Mouse (Mus musculus): ENCODE results near the gene Tbc1d2b.

Tbc1d2b gene

DNA sequence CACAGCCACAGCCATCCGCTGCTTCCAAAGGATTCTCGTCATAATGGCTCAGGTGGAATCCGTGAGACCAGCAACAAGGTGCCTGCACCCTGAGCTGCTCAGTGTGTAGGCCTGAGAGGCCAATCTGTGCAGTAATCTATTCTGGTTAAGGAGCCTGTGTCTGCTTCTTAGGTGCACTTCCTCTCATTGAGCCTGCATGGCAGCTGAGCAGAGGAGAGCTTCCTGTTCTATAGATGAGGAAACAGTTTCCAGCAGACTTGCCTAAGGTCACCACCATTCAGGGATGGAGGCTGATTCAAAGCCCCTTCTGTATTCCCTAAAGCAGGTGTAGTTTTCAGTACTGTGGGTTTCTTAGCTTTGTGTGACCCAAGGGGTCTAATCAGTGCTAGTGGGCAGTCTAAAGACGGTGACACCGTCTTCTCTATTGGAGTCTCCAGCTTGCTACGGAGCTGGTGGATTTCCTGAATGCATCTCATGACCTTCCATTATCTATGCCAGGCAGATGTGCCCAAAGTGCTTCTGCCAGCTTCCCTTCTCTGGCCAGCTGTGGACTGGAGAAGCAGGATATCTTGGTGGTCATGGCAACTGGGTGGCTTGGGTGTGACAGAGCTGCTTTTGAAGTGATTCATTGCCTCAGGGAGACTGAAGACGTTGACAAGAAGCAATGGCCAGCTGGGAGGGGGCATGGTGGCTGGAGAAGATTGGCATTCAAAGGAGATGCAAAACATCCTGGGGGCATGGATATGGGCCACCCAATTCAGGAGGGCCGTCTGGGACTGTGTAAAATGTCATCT lies 97.9 kb downstream of the Tbc1d2b start:
- DNase-seq (ENCODE audit: low spot score): no peak

- no peak for DNase-seq (ENCODE audit: low spot score)
These were observed 99.2 kb downstream of the Tbc1d2b start for GRCm38 (mm10) chr9:90171421-90171820.

- DNase-seq (ENCODE audit: low spot score): no peak
These were observed 100.6 kb downstream of the Tbc1d2b start for GRCm38 (mm10) chr9:90169965-90170364.

GRCm38 (mm10) chr9:90166615-90167014 lies 104.0 kb downstream of the Tbc1d2b start:
- no peak for DNase-seq (ENCODE audit: low spot score)

- no peak for DNase-seq (ENCODE audit: low spot score)
These were observed 105.0 kb downstream of the Tbc1d2b start for GRCm38 (mm10) chr9:90165590-90165989.

- DNase-seq (ENCODE audit: low spot score): no peak
These were observed 105.7 kb downstream of the Tbc1d2b start for GRCm38 (mm10) chr9:90164670-90165453.

GRCm38 (mm10) chr9:90163749-90164095 lies 106.9 kb downstream of the Tbc1d2b start:
- no peak for DNase-seq (ENCODE audit: low spot score)

- peak; percentile 7 for DNase-seq (ENCODE audit: low spot score)
These were observed 107.5 kb downstream of the Tbc1d2b start, which contains the start of gene Adamts7 for GRCm38 (mm10) chr9:90162926-90163748. Adamts7 (plus strand) TSS chr9:90163069.

- DNase-seq (ENCODE audit: low spot score): no peak
These were observed 108.2 kb downstream of the Tbc1d2b start for GRCm38 (mm10) chr9:90162243-90162925.
